Mouse (Mus musculus): Measurements from ENCODE around the gene Gpat3. TPM values are rescaled to one million over a fixed set of nuclear protein-coding genes. Genes with fewer than 3 reads are reported as not detected.
A peak's percentile ranks its signal among the peaks of the same experiment; 100 is the strongest.

Gene Gpat3
- polyA plus RNA-seq, 1 experiment from 2014 or later = 0.89 TPM

GRCm38 (mm10) chr5:100901046-100901445 is 55.5 kb downstream of the Gpat3 start:
- H3K27me3 ChIP-seq (replicated peaks; ENCODE audit: control insufficient read depth, insufficient read depth, low read length) = no peaks in the 10 kb centered on the region
- no peaks in the 10 kb centered on the region for H3K4me1 ChIP-seq (replicated peaks; ENCODE audit: control insufficient read depth, insufficient read depth, low read length)
- ATAC-seq = no peak
- H3K4me3 ChIP-seq (replicated peaks; ENCODE audit: low read length) = no peak overlapping the region
- no peak overlapping the region for H3K27ac ChIP-seq (ENCODE audit: low read length)
- H3K36me3 ChIP-seq (ENCODE audit: control insufficient read depth, insufficient read depth) = no peaks in the 10 kb centered on the region
- H3K9me3 ChIP-seq (ENCODE audit: control insufficient read depth, low read length) = no peaks in the 10 kb centered on the region
- no peak overlapping the region for H3K4me2 ChIP-seq (ENCODE audit: low read length)
- 78% methylated on average over 5 of the region's 5 CpGs for WGBS
- no peak overlapping the region for H3K9ac ChIP-seq (replicated peaks; ENCODE audit: low read depth, low read length)

- no peaks in the 10 kb centered on the region for H3K36me3 ChIP-seq (ENCODE audit: control insufficient read depth, insufficient read depth)
- H3K9me3 ChIP-seq (ENCODE audit: control insufficient read depth, low read length) = no peaks in the 10 kb centered on the region
- no peak overlapping the region for H3K9ac ChIP-seq (replicated peaks; ENCODE audit: low read depth, low read length)
- ATAC-seq = no peak
- H3K4me3 ChIP-seq (replicated peaks; ENCODE audit: low read length) = no peak overlapping the region
- H3K27me3 ChIP-seq (replicated peaks; ENCODE audit: control insufficient read depth, insufficient read depth, low read length) = no peaks in the 10 kb centered on the region
- no peak overlapping the region for H3K4me2 ChIP-seq (ENCODE audit: low read length)
- 91% methylated on average over 7 of the region's 7 CpGs for WGBS
- no peak overlapping the region for H3K27ac ChIP-seq (ENCODE audit: low read length)
- H3K4me1 ChIP-seq (replicated peaks; ENCODE audit: control insufficient read depth, insufficient read depth, low read length) = no peaks in the 10 kb centered on the region
Observed at GRCm38 (mm10) chr5:100908478-100908877, 63.0 kb downstream of the Gpat3 start.

GRCm38 (mm10) chr5:100908901-100909300 is 63.4 kb downstream of the Gpat3 start:
- H3K4me1 ChIP-seq (replicated peaks; ENCODE audit: control insufficient read depth, insufficient read depth, low read length) = no peaks in the 10 kb centered on the region
- no peak overlapping the region for H3K4me3 ChIP-seq (replicated peaks; ENCODE audit: low read length)
- H3K36me3 ChIP-seq (ENCODE audit: control insufficient read depth, insufficient read depth) = no peaks in the 10 kb centered on the region
- H3K9ac ChIP-seq (replicated peaks; ENCODE audit: low read depth, low read length) = no peak overlapping the region
- no peak overlapping the region for H3K4me2 ChIP-seq (ENCODE audit: low read length)
- WGBS = 81% methylated on average over 10 of the region's 10 CpGs
- ATAC-seq = no peak
- H3K27ac ChIP-seq (ENCODE audit: low read length) = no peak overlapping the region
- no peaks in the 10 kb centered on the region for H3K9me3 ChIP-seq (ENCODE audit: control insufficient read depth, low read length)
- no peaks in the 10 kb centered on the region for H3K27me3 ChIP-seq (replicated peaks; ENCODE audit: control insufficient read depth, insufficient read depth, low read length)

DNA sequence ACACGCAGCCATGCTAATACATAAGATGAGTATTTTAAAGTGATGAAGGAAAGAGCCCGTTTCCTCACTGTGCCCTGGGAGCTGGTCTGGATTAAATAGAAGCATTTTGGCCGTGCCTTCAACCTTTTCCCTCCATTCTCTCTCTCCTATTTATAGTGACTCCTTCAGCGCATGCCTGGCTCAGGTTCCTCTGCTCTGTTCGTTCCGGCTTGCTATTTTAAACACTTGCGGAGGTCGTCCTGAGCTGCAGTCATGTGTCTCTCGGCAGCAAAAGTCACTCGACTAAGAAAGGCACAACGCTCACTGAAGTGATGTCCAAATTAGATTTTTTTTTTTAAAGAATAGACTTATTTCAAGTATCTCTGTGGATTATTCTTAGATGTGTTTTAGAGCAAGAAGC is 64.2 kb downstream of the Gpat3 start:
- Histone ChIP-seq H3K9ac (replicated peaks; ENCODE audit: low read depth, low read length) (no peak overlapping the region), H3K27ac (ENCODE audit: low read length) (no peak overlapping the region), H3K27me3 (replicated peaks; ENCODE audit: control insufficient read depth, insufficient read depth, low read length) (no peaks in the 10 kb centered on the region), H3K4me2 (ENCODE audit: low read length) (no peak overlapping the region), H3K4me3 (replicated peaks; ENCODE audit: low read length) (no peak overlapping the region), H3K9me3 (ENCODE audit: control insufficient read depth, low read length) (no peaks in the 10 kb centered on the region), H3K4me1 (replicated peaks; ENCODE audit: control insufficient read depth, insufficient read depth, low read length) (no peaks in the 10 kb centered on the region), H3K36me3 (ENCODE audit: control insufficient read depth, insufficient read depth) (no peaks in the 10 kb centered on the region)
- no peak for ATAC-seq
- 88% methylated on average over 11 of the region's 11 CpGs for WGBS

- WGBS = 77% methylated on average over 19 of the region's 19 CpGs
- H3K4me1 ChIP-seq (replicated peaks; ENCODE audit: control insufficient read depth, insufficient read depth, low read length) = no peaks in the 10 kb centered on the region
- H3K27me3 ChIP-seq (replicated peaks; ENCODE audit: control insufficient read depth, insufficient read depth, low read length) = no peaks in the 10 kb centered on the region
- no peak overlapping the region for H3K9ac ChIP-seq (replicated peaks; ENCODE audit: low read depth, low read length)
- no peak overlapping the region for H3K27ac ChIP-seq (ENCODE audit: low read length)
- H3K4me2 ChIP-seq (ENCODE audit: low read length) = no peak overlapping the region
- H3K4me3 ChIP-seq (replicated peaks; ENCODE audit: low read length) = no peak overlapping the region
- ATAC-seq = no peak
- H3K9me3 ChIP-seq (ENCODE audit: control insufficient read depth, low read length) = no peaks in the 10 kb centered on the region
- H3K36me3 ChIP-seq (ENCODE audit: control insufficient read depth, insufficient read depth) = no peaks in the 10 kb centered on the region
Observed at GRCm38 (mm10) chr5:100911502-100912097, 66.1 kb downstream of the Gpat3 start.

DNA sequence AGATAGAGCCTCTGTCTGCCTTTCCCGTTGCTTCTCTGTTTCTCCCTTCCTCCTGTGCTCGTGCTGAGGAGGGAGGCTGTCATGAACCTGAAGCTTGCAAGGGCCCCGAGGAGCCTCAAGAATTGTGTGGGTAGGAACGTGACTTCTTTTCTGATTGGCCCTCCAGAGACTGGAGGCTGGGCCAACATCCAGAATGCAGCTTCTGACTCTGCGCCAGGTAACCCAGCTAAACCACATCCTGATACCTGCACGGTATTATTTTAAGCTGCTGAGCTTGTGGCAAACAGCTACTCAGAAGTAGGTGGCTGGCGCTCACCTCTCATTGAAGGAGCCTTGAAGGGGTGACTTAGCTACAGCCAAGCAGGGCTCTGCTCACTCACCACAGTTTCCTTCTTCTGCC is 66.9 kb downstream of the Gpat3 start:
- 84% methylated on average over 7 of the region's 7 CpGs for WGBS
- Histone ChIP-seq H3K9me3 (ENCODE audit: control insufficient read depth, low read length) (no peaks in the 10 kb centered on the region), H3K27ac (ENCODE audit: low read length) (no peak overlapping the region), H3K4me1 (replicated peaks; ENCODE audit: control insufficient read depth, insufficient read depth, low read length) (no peaks in the 10 kb centered on the region), H3K27me3 (replicated peaks; ENCODE audit: control insufficient read depth, insufficient read depth, low read length) (no peaks in the 10 kb centered on the region), H3K4me2 (ENCODE audit: low read length) (no peak overlapping the region), H3K4me3 (replicated peaks; ENCODE audit: low read length) (no peak overlapping the region), H3K36me3 (ENCODE audit: control insufficient read depth, insufficient read depth) (no peaks in the 10 kb centered on the region), H3K9ac (replicated peaks; ENCODE audit: low read depth, low read length) (no peak overlapping the region)
- no peak for ATAC-seq

GRCm38 (mm10) chr5:100913274-100913673 is 67.8 kb downstream of the Gpat3 start:
- Histone ChIP-seq H3K27me3 (replicated peaks; ENCODE audit: control insufficient read depth, insufficient read depth, low read length) (peaks cover 3% of the 10 kb centered on the region; the same call in 1 of the 2 replicates), H3K36me3 (ENCODE audit: control insufficient read depth, insufficient read depth) (no peaks in the 10 kb centered on the region), H3K4me2 (ENCODE audit: low read length) (no peak overlapping the region), H3K27ac (ENCODE audit: low read length) (no peak overlapping the region), H3K4me3 (replicated peaks; ENCODE audit: low read length) (no peak overlapping the region), H3K9ac (replicated peaks; ENCODE audit: low read depth, low read length) (no peak overlapping the region), H3K4me1 (replicated peaks; ENCODE audit: control insufficient read depth, insufficient read depth, low read length) (no peaks in the 10 kb centered on the region), H3K9me3 (ENCODE audit: control insufficient read depth, low read length) (no peaks in the 10 kb centered on the region)
- no peak for ATAC-seq
- 72% methylated on average over 9 of the region's 9 CpGs for WGBS

GRCm38 (mm10) chr5:100914989-100915388 is 69.5 kb downstream of the Gpat3 start:
- WGBS = 18% methylated on average over 7 of the region's 7 CpGs
- Histone ChIP-seq H3K36me3 (ENCODE audit: control insufficient read depth, insufficient read depth) (no peaks in the 10 kb centered on the region), H3K27me3 (replicated peaks; ENCODE audit: control insufficient read depth, insufficient read depth, low read length) (peaks cover 3% of the 10 kb centered on the region; the same call in 1 of the 2 replicates), H3K27ac (ENCODE audit: low read length) (no peak overlapping the region), H3K4me3 (replicated peaks; ENCODE audit: low read length) (no peak overlapping the region), H3K9me3 (ENCODE audit: control insufficient read depth, low read length) (no peaks in the 10 kb centered on the region), H3K9ac (replicated peaks; ENCODE audit: low read depth, low read length) (no peak overlapping the region), H3K4me2 (ENCODE audit: low read length) (no peak overlapping the region), H3K4me1 (replicated peaks; ENCODE audit: control insufficient read depth, insufficient read depth, low read length) (no peaks in the 10 kb centered on the region)
- ATAC-seq = peak; percentile 52; the same call in 1 of the 2 replicates

DNA sequence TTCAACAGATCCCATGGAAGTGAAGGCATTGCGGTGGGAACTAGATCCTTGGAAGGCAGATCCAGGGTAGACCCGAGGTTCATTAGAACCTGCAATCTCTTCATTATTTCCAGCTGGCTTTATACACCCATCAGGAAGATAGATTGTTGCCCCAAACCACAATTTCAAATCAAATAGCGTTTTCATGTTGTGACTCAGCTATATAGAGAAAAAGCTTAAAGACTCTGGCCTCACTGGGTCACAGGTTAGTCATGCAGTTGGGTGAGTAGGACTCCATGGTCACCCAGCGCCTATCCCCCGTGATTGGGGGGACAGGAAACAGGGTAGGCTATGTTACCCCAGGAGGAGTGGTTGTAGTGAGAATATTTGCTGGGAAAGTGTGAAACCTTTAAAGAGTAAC is 69.9 kb downstream of the Gpat3 start:
- ATAC-seq = no peak
- Histone ChIP-seq H3K9ac (replicated peaks; ENCODE audit: low read depth, low read length) (no peak overlapping the region), H3K27ac (ENCODE audit: low read length) (no peak overlapping the region), H3K4me3 (replicated peaks; ENCODE audit: low read length) (no peak overlapping the region), H3K4me1 (replicated peaks; ENCODE audit: control insufficient read depth, insufficient read depth, low read length) (no peaks in the 10 kb centered on the region), H3K4me2 (ENCODE audit: low read length) (no peak overlapping the region), H3K36me3 (ENCODE audit: control insufficient read depth, insufficient read depth) (no peaks in the 10 kb centered on the region), H3K9me3 (ENCODE audit: control insufficient read depth, low read length) (no peaks in the 10 kb centered on the region), H3K27me3 (replicated peaks; ENCODE audit: control insufficient read depth, insufficient read depth, low read length) (peaks cover 3% of the 10 kb centered on the region; the same call in 1 of the 2 replicates)
- WGBS = 51% methylated on average over 5 of the region's 5 CpGs

DNA sequence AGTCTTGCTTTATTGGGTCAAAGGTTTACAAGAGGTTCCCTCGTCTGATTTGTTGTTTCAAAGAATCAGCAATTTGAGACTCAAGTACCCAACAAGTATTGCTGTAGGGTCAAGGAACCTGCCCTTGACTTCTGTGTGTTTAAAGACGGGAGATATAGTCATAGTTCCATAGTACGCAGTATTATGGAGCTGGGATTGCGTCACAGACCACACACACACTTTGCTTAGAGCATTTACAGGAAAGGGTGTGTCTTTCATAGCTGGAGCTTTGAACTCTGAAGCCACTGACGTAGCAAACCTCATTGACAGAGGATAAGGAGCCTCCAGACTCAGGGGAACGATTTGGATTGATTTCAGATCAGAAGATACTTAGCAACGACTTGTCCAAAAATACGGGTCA is 70.9 kb downstream of the Gpat3 start:
- no peaks in the 10 kb centered on the region for H3K36me3 ChIP-seq (ENCODE audit: control insufficient read depth, insufficient read depth)
- 79% methylated on average over 8 of the region's 8 CpGs for WGBS
- H3K27me3 ChIP-seq (replicated peaks; ENCODE audit: control insufficient read depth, insufficient read depth, low read length) = peaks cover 3% of the 10 kb centered on the region; the same call in 1 of the 2 replicates
- no peak overlapping the region for H3K27ac ChIP-seq (ENCODE audit: low read length)
- H3K4me1 ChIP-seq (replicated peaks; ENCODE audit: control insufficient read depth, insufficient read depth, low read length) = no peaks in the 10 kb centered on the region
- no peak overlapping the region for H3K4me2 ChIP-seq (ENCODE audit: low read length)
- no peak overlapping the region for H3K4me3 ChIP-seq (replicated peaks; ENCODE audit: low read length)
- no peaks in the 10 kb centered on the region for H3K9me3 ChIP-seq (ENCODE audit: control insufficient read depth, low read length)
- no peak for ATAC-seq
- no peak overlapping the region for H3K9ac ChIP-seq (replicated peaks; ENCODE audit: low read depth, low read length)

Data from forebrain, embryonic 16.5 days (tissue).